Mouse (Mus musculus): ENCODE measurements around the gene Nsd2. TPM values are rescaled to one million over a fixed set of nuclear protein-coding genes. Genes with fewer than 3 reads are reported as not detected.
"Not testable (repeated sequence)": the region's sequence is repeated elsewhere in the genome, so short reads cannot be mapped to it uniquely, and the experiment has no call there.

Gene Nsd2
- polyA plus RNA-seq, 1 experiment from 2014 or later, result 45.4 TPM

GRCm38 (mm10) chr5:33915031-33915430 lies 94.5 kb downstream of the Nsd2 start:
- not testable (repeated sequence) for H3K27me3 ChIP-seq; ATAC-seq (replicated peaks; ENCODE audit: low FRiP score); H3K4me1 ChIP-seq; H3K9ac ChIP-seq; H3K4me3 ChIP-seq (replicated peaks); H3K27ac ChIP-seq; H3K4me2 ChIP-seq; H3K9me3 ChIP-seq (replicated peaks)
- peaks cover 67% of the 10 kb centered on the region for H3K36me3 ChIP-seq

GRCm38 (mm10) chr5:33916616-33917015 lies 96.1 kb downstream of the Nsd2 start:
- not testable (repeated sequence) for H3K27me3 ChIP-seq; H3K4me1 ChIP-seq; H3K4me3 ChIP-seq (replicated peaks); H3K9ac ChIP-seq; H3K27ac ChIP-seq; H3K9me3 ChIP-seq (replicated peaks); H3K4me2 ChIP-seq; ATAC-seq (replicated peaks; ENCODE audit: low FRiP score)
- peaks cover 83% of the 10 kb centered on the region for H3K36me3 ChIP-seq
- 94% methylated on average over 2 of the region's 2 CpGs for WGBS

GRCm38 (mm10) chr5:33919466-33919865 lies 98.9 kb downstream of the Nsd2 start:
- Histone ChIP-seq H3K9me3 (replicated peaks) (peaks cover 3% of the 10 kb centered on the region; the same call in 1 of the 2 replicates), H3K4me2 (no peak overlapping the region), H3K4me1 (no peaks in the 10 kb centered on the region), H3K27ac (no peak overlapping the region), H3K9ac (no peak overlapping the region), H3K4me3 (replicated peaks) (no peak overlapping the region), H3K27me3 (no peaks in the 10 kb centered on the region), H3K36me3 (peaks cover 73% of the 10 kb centered on the region)
- 97% methylated on average over 1 of the region's 1 CpGs for WGBS
- ATAC-seq (replicated peaks; ENCODE audit: low FRiP score), result no peak

- Histone ChIP-seq H3K27me3 (no peaks in the 10 kb centered on the region), H3K4me2 (no peak overlapping the region), H3K36me3 (peaks cover 69% of the 10 kb centered on the region), H3K27ac (no peak overlapping the region), H3K4me3 (replicated peaks) (no peak overlapping the region), H3K4me1 (no peaks in the 10 kb centered on the region), H3K9ac (no peak overlapping the region), H3K9me3 (replicated peaks) (peaks cover 3% of the 10 kb centered on the region; the same call in 1 of the 2 replicates)
- 98% methylated on average over 2 of the region's 2 CpGs for WGBS
- ATAC-seq (replicated peaks; ENCODE audit: low FRiP score), result no peak
Observed at GRCm38 (mm10) chr5:33920037-33920436, 99.5 kb downstream of the Nsd2 start.

GRCm38 (mm10) chr5:33920924-33921323 lies 100.4 kb downstream of the Nsd2 start:
- ATAC-seq (replicated peaks; ENCODE audit: low FRiP score), result no peak
- WGBS, result 77% methylated on average over 4 of the region's 4 CpGs
- no peak overlapping the region for H3K4me2 ChIP-seq
- peaks cover under 1% of the 10 kb centered on the region; the same call in 1 of the 2 replicates for H3K9me3 ChIP-seq (replicated peaks)
- H3K27me3 ChIP-seq, result no peaks in the 10 kb centered on the region
- no peaks in the 10 kb centered on the region for H3K4me1 ChIP-seq
- H3K27ac ChIP-seq, result no peak overlapping the region
- no peak overlapping the region for H3K9ac ChIP-seq
- H3K4me3 ChIP-seq (replicated peaks), result no peak overlapping the region
- peaks cover 61% of the 10 kb centered on the region for H3K36me3 ChIP-seq

GRCm38 (mm10) chr5:33921486-33922235 lies 101.1 kb downstream of the Nsd2 start:
- 82% methylated on average over 7 of the region's 7 CpGs for WGBS
- H3K36me3 ChIP-seq, result peaks cover 61% of the 10 kb centered on the region
- H3K9me3 ChIP-seq (replicated peaks), result no peaks in the 10 kb centered on the region
- H3K4me3 ChIP-seq (replicated peaks), result no peak overlapping the region
- H3K4me2 ChIP-seq, result no peak overlapping the region
- no peaks in the 10 kb centered on the region for H3K4me1 ChIP-seq
- no peak overlapping the region for H3K9ac ChIP-seq
- H3K27me3 ChIP-seq, result no peaks in the 10 kb centered on the region
- H3K27ac ChIP-seq, result no peak overlapping the region
- no peak for ATAC-seq (replicated peaks; ENCODE audit: low FRiP score)

GRCm38 (mm10) chr5:33922566-33922965 lies 102.0 kb downstream of the Nsd2 start:
- H3K27ac ChIP-seq, result no peak overlapping the region
- no peaks in the 10 kb centered on the region for H3K27me3 ChIP-seq
- no peak overlapping the region for H3K9ac ChIP-seq
- H3K9me3 ChIP-seq (replicated peaks), result no peaks in the 10 kb centered on the region
- H3K36me3 ChIP-seq, result peaks cover 60% of the 10 kb centered on the region
- H3K4me1 ChIP-seq, result no peaks in the 10 kb centered on the region
- no peak for ATAC-seq (replicated peaks; ENCODE audit: low FRiP score)
- no peak overlapping the region for H3K4me2 ChIP-seq
- WGBS, result 43% methylated on average over 2 of the region's 2 CpGs
- no peak overlapping the region for H3K4me3 ChIP-seq (replicated peaks)

GRCm38 (mm10) chr5:33926170-33926569 lies 105.6 kb downstream of the Nsd2 start:
- Histone ChIP-seq H3K4me1 (no peaks in the 10 kb centered on the region), H3K9me3 (replicated peaks) (peaks cover 4% of the 10 kb centered on the region; the same call in 1 of the 2 replicates), H3K4me2 (no peak overlapping the region), H3K27me3 (no peaks in the 10 kb centered on the region), H3K36me3 (peaks cover 61% of the 10 kb centered on the region), H3K27ac (no peak overlapping the region), H3K4me3 (replicated peaks) (no peak overlapping the region), H3K9ac (no peak overlapping the region)
- ATAC-seq (replicated peaks; ENCODE audit: low FRiP score), result no peak

GRCm38 (mm10) chr5:33932413-33932812 lies 111.9 kb downstream of the Nsd2 start:
- H3K9me3 ChIP-seq (replicated peaks), result peaks cover 4% of the 10 kb centered on the region; the same call in 1 of the 2 replicates
- peaks cover 25% of the 10 kb centered on the region for H3K4me1 ChIP-seq
- WGBS, result 81% methylated on average over 2 of the region's 2 CpGs
- ATAC-seq (replicated peaks; ENCODE audit: low FRiP score), result no peak
- H3K9ac ChIP-seq, result no peak overlapping the region
- H3K36me3 ChIP-seq, result peaks cover 45% of the 10 kb centered on the region
- no peak overlapping the region for H3K4me2 ChIP-seq
- H3K27ac ChIP-seq, result no peak overlapping the region
- H3K4me3 ChIP-seq (replicated peaks), result no peak overlapping the region
- H3K27me3 ChIP-seq, result no peaks in the 10 kb centered on the region

- 77% methylated on average over 2 of the region's 2 CpGs for WGBS
- H3K9ac ChIP-seq, result no peak overlapping the region
- H3K4me1 ChIP-seq, result peaks cover 25% of the 10 kb centered on the region
- H3K27me3 ChIP-seq, result no peaks in the 10 kb centered on the region
- H3K4me2 ChIP-seq, result peak overlapping the region; percentile 74
- peaks cover 42% of the 10 kb centered on the region for H3K36me3 ChIP-seq
- H3K9me3 ChIP-seq (replicated peaks), result peaks cover 4% of the 10 kb centered on the region; the same call in 1 of the 2 replicates
- H3K27ac ChIP-seq, result no peak overlapping the region
- 0 out of 2 replicates have a peak overlapping the region, but pooled peaks have one; percentile 96 for H3K4me3 ChIP-seq (replicated peaks)
- ATAC-seq (replicated peaks; ENCODE audit: low FRiP score), result no peak
Observed at GRCm38 (mm10) chr5:33934081-33934480, 113.6 kb downstream of the Nsd2 start.

GRCm38 (mm10) chr5:33934877-33935276 lies 114.4 kb downstream of the Nsd2 start:
- Histone ChIP-seq H3K27ac (no peak overlapping the region), H3K4me1 (peaks cover 25% of the 10 kb centered on the region), H3K36me3 (peaks cover 42% of the 10 kb centered on the region), H3K9ac (peak overlapping the region; percentile 85; the same call in 1 of the 2 replicates), H3K27me3 (no peaks in the 10 kb centered on the region), H3K9me3 (replicated peaks) (peaks cover under 1% of the 10 kb centered on the region; the same call in 1 of the 2 replicates), H3K4me2 (peak overlapping the region; percentile 74), H3K4me3 (replicated peaks) (peak overlapping the region; percentile 96)
- ATAC-seq (replicated peaks; ENCODE audit: low FRiP score), result no peak
- WGBS, result 73% methylated on average over 7 of the region's 7 CpGs

GRCm38 (mm10) chr5:33935700-33936111 lies 115.2 kb downstream of the Nsd2 start:
- Histone ChIP-seq H3K27ac (peak overlapping the region; percentile 95), H3K4me1 (peaks cover 25% of the 10 kb centered on the region), H3K27me3 (no peaks in the 10 kb centered on the region), H3K9me3 (replicated peaks) (no peaks in the 10 kb centered on the region), H3K4me3 (replicated peaks) (peak overlapping the region; percentile 96), H3K9ac (peak overlapping the region; percentile 85), H3K36me3 (peaks cover 41% of the 10 kb centered on the region), H3K4me2 (peak overlapping the region; percentile 74)
- WGBS, result 2% methylated on average over 39 of the region's 39 CpGs
- peak; percentile 75 for ATAC-seq (replicated peaks; ENCODE audit: low FRiP score)
